Mouse (Mus musculus): ENCODE data around the gene Zmiz1.

Zmiz1 gene

GRCm38 (mm10) chr14:25611159-25611697, 152.2 kb downstream of the Zmiz1 start:
- DNase-seq (ENCODE audit: low read depth, low spot score): no peak

- peak; percentile 33 for DNase-seq (ENCODE audit: low read depth, low spot score)
These were observed 153.1 kb downstream of the Zmiz1 start for GRCm38 (mm10) chr14:25611815-25612698.

GRCm38 (mm10) chr14:25613942-25614575, 155.1 kb downstream of the Zmiz1 start:
- DNase-seq (ENCODE audit: low read depth, low spot score): no peak

- no peak for DNase-seq (ENCODE audit: low read depth, low spot score)
These were observed 155.7 kb downstream of the Zmiz1 start for GRCm38 (mm10) chr14:25614684-25615083.

GRCm38 (mm10) chr14:25615602-25616001, 156.6 kb downstream of the Zmiz1 start:
- DNase-seq (ENCODE audit: low read depth, low spot score): no peak

GRCm38 (mm10) chr14:25616009-25616723, 157.2 kb downstream of the Zmiz1 start:
- DNase-seq (ENCODE audit: low read depth, low spot score): no peak

GRCm38 (mm10) chr14:25617264-25617663, 158.3 kb downstream of the Zmiz1 start:
- DNase-seq (ENCODE audit: low read depth, low spot score): no peak

GRCm38 (mm10) chr14:25619066-25619762, 160.2 kb downstream of the Zmiz1 start:
- no peak for DNase-seq (ENCODE audit: low read depth, low spot score)

- DNase-seq (ENCODE audit: low read depth, low spot score): no peak
These were observed 161.8 kb downstream of the Zmiz1 start for GRCm38 (mm10) chr14:25620766-25621165.

- no peak for DNase-seq (ENCODE audit: low read depth, low spot score)
These were observed 164.7 kb downstream of the Zmiz1 start for GRCm38 (mm10) chr14:25623698-25624097.

GRCm38 (mm10) chr14:25624659-25625058, 165.7 kb downstream of the Zmiz1 start:
- no peak for DNase-seq (ENCODE audit: low read depth, low spot score)

- DNase-seq (ENCODE audit: low read depth, low spot score): peak; percentile 45
These were observed 168.7 kb downstream of the Zmiz1 start for GRCm38 (mm10) chr14:25627599-25628255.

GRCm38 (mm10) chr14:25628448-25629099, 169.6 kb downstream of the Zmiz1 start:
- no peak for DNase-seq (ENCODE audit: low read depth, low spot score)

- DNase-seq (ENCODE audit: low read depth, low spot score): no peak
These were observed 171.1 kb downstream of the Zmiz1 start for GRCm38 (mm10) chr14:25629866-25630606.

- peak; percentile 64 for DNase-seq (ENCODE audit: low read depth, low spot score)
These were observed 171.8 kb downstream of the Zmiz1 start for GRCm38 (mm10) chr14:25630647-25631409.

- no peak for DNase-seq (ENCODE audit: low read depth, low spot score)
These were observed 172.5 kb downstream of the Zmiz1 start for GRCm38 (mm10) chr14:25631481-25631880.

GRCm38 (mm10) chr14:25633539-25634300, 174.7 kb downstream of the Zmiz1 start:
- DNase-seq (ENCODE audit: low read depth, low spot score): no peak

- no peak for DNase-seq (ENCODE audit: low read depth, low spot score)
These were observed 175.3 kb downstream of the Zmiz1 start for GRCm38 (mm10) chr14:25634328-25634727.
